Mouse (Mus musculus) fibroblast of lung, adult 2 months (primary cell): ENCODE results near the gene Gm8978.
"Not testable (repeated sequence)": the region's sequence is repeated elsewhere in the genome, so short reads cannot be mapped to it uniquely, and the experiment has no call there.

Source experiments
- DNase-seq: peaks from one replicate; pipeline ENCODE4 v3.0.0-alpha.2; 2011; ENCODE audit warnings: low read depth

Gene Gm8978

DNA sequence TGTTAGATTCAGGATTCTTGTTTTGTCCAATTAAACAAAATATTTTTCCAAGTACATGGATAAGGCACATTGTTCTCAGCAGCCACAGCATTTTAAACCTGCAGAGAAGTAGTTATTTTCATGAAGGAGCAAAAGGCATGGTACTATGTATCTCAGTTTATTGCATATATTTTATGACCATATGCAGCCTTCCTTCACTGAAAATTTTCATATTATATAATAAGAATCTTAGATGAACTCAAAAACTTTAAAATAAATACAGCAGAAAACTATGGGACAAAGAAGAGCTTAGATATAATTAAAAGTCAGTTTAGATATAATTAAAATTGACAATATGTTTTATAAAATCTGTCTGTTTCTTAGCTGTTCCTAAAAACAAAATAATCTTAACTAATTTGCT is at the start of gene Gm8978:
Gene Gm8978 (minus strand): TSS at position 101 of the 400 bp plus-strand sequence.
- DNase-seq, result not testable (repeated sequence)

- not testable (repeated sequence) for DNase-seq
Measured at GRCm38 (mm10) chr19:33589626-33590302, 35.3 kb downstream of the Gm8978 start.

GRCm38 (mm10) chr19:33568551-33568950 is 56.5 kb downstream of the Gm8978 start:
- not testable (repeated sequence) for DNase-seq
